Mouse (Mus musculus) bone marrow macrophage, adult 2 months (primary cell): Measurements from ENCODE around the gene Pga5.

Experiments used
- CTCF ChIP-seq: IDR thresholded peaks from 2 replicates; pipeline ENCODE4 v1.5.1; 2012; ENCODE audit warnings: low read depth, mild to moderate bottlenecking, low read length, moderate library complexity
- POLR2A ChIP-seq: IDR thresholded peaks from 2 replicates; pipeline ENCODE4 v1.6.1; 2012; ENCODE audit warnings: mild to moderate bottlenecking, low read depth, low read length, borderline replicate concordance

DNA sequence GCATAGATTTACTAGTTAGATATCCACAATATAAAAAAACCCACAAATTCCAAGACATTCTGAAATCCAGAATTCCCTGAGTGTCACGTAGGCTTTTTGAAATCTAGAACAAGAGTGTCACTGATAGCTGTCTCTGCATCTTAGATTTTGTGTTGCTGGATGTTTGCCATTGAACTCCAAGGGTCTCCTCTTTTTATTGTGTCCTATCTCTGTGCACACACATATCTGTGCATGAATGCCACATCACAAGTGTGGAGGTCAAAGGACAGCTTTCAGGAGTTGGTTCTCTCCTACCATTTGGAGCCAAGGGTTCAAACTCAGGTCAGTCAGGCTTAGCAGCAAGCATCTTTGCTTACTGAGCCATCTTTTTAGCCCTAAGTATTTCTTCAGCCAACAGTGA, 30.0 kb upstream of the Pga5 start:
- no peak for TF ChIP-seq POLR2A
- TF ChIP-seq CTCF = no peak
